Mouse (Mus musculus) embryonic facial prominence, embryonic 15.5 days (tissue): Measurements from ENCODE around the gene Gorasp2. TPM values are rescaled to one million over a fixed set of nuclear protein-coding genes. Genes with fewer than 3 reads are reported as not detected.

Experiments
- ATAC-seq: fragments of 200-750 bp; cut with Nextera tagmentation; 2 replicates; pipeline ENCODE4 v1.8.0; 2017; ENCODE audit warnings: low read depth, moderate TSS enrichment; ENCODE audit not compliant: insufficient number of reproducible peaks, low FRiP score, low TSS enrichment
- H3K27ac ChIP-seq: fragments of 300-500 bp; sonication (generic); replicated peaks from 2 replicates; pipeline ENCODE4 v1.5.1; 2015; ENCODE audit warnings: mild to moderate bottlenecking, inconsistent platforms
- H3K27me3 ChIP-seq: fragments of 300-500 bp; sonication (generic); 2 replicates; pipeline ENCODE4 v1.6.1; 2015; ENCODE audit warnings: inconsistent platforms
- H3K36me3 ChIP-seq: fragments of 300-500 bp; sonication (generic); 2 replicates; pipeline ENCODE4 v1.6.1; 2015; ENCODE audit warnings: mild to moderate bottlenecking, inconsistent platforms
- H3K4me1 ChIP-seq: fragments of 300-500 bp; sonication (generic); 2 replicates; pipeline ENCODE4 v1.6.1; 2015; ENCODE audit warnings: inconsistent platforms
- H3K4me2 ChIP-seq: fragments of 300-500 bp; sonication (generic); replicated peaks from 2 replicates; pipeline ENCODE4 v1.6.1; 2015; ENCODE audit warnings: mild to moderate bottlenecking, inconsistent platforms
- H3K4me3 ChIP-seq: fragments of 300-500 bp; sonication (generic); replicated peaks from 2 replicates; pipeline ENCODE4 v1.5.1; 2015; ENCODE audit warnings: mild to moderate bottlenecking, inconsistent platforms
- H3K9ac ChIP-seq: fragments of 300-500 bp; sonication (generic); 2 replicates; pipeline ENCODE4 v1.6.1; 2015; ENCODE audit warnings: inconsistent platforms
- H3K9me3 ChIP-seq: fragments of 300-500 bp; sonication (generic); replicated peaks from 2 replicates; pipeline ENCODE4 v1.6.1; 2016; ENCODE audit warnings: inconsistent platforms
- WGBS: fragments of 180-500 bp; shearing (Covaris S2); methylation state at CpG from one replicate; pipeline ENCODE4 v1.1.7; 2015; 5-methylcytosine and 5-hydroxymethylcytosine counted together
- polyA plus RNA-seq: library from polyadenylated mRNA; unstranded; fragments of >200 nt; fragmentation: Nextera tagmentation; extraction: Ambion mirVana; gene quantifications from 2 replicates; pipeline ENCODE4 v1.2.1, GENCODE M21; 2015

Gene Gorasp2
- polyA plus RNA-seq, 1 experiment from 2014 or later, result 191 TPM

GRCm38 (mm10) chr2:70700851-70701250, 39.5 kb downstream of the Gorasp2 start:
- Histone ChIP-seq H3K9ac (no peak overlapping the region), H3K27ac (no peak overlapping the region), H3K4me1 (peaks cover 6% of the 10 kb centered on the region; the same call in 1 of the 2 replicates), H3K27me3 (no peaks in the 10 kb centered on the region), H3K36me3 (no peaks in the 10 kb centered on the region), H3K4me2 (no peak overlapping the region), H3K9me3 (no peaks in the 10 kb centered on the region), H3K4me3 (no peak overlapping the region)
- no peak for ATAC-seq
- 84% methylated on average over 3 of the region's 3 CpGs for WGBS

GRCm38 (mm10) chr2:70701571-70701970, 40.2 kb downstream of the Gorasp2 start:
- Histone ChIP-seq H3K4me1 (peaks cover 6% of the 10 kb centered on the region; the same call in 1 of the 2 replicates), H3K36me3 (no peaks in the 10 kb centered on the region), H3K9me3 (no peaks in the 10 kb centered on the region), H3K4me2 (no peak overlapping the region), H3K27me3 (no peaks in the 10 kb centered on the region), H3K9ac (no peak overlapping the region), H3K27ac (no peak overlapping the region), H3K4me3 (no peak overlapping the region)
- no peak for ATAC-seq
- WGBS, result 44% methylated on average over 9 of the region's 9 CpGs

- Histone ChIP-seq H3K4me2 (no peak overlapping the region), H3K27ac (no peak overlapping the region), H3K4me1 (peaks cover 13% of the 10 kb centered on the region), H3K36me3 (no peaks in the 10 kb centered on the region), H3K27me3 (no peaks in the 10 kb centered on the region), H3K9me3 (no peaks in the 10 kb centered on the region), H3K9ac (no peak overlapping the region), H3K4me3 (no peak overlapping the region)
- ATAC-seq, result no peak
- WGBS, result 30% methylated on average over 5 of the region's 5 CpGs
These were observed 41.0 kb downstream of the Gorasp2 start for GRCm38 (mm10) chr2:70702403-70702802.

- ATAC-seq, result no peak
- no peaks in the 10 kb centered on the region for H3K27me3 ChIP-seq
- H3K9ac ChIP-seq, result no peak overlapping the region
These were observed 47.8 kb downstream of the Gorasp2 start for GRCm38 (mm10) chr2:70708986-70709730.

GRCm38 (mm10) chr2:70710236-70710635, 48.9 kb downstream of the Gorasp2 start:
- H3K36me3 ChIP-seq, result peaks cover 38% of the 10 kb centered on the region
- no peak overlapping the region for H3K9ac ChIP-seq
- WGBS, result 90% methylated on average over 7 of the region's 7 CpGs
- H3K4me3 ChIP-seq, result no peak overlapping the region
- ATAC-seq, result no peak
- no peak overlapping the region for H3K27ac ChIP-seq
- no peaks in the 10 kb centered on the region for H3K27me3 ChIP-seq
- no peaks in the 10 kb centered on the region for H3K9me3 ChIP-seq
- peaks cover 11% of the 10 kb centered on the region; the same call in 1 of the 2 replicates for H3K4me1 ChIP-seq
- no peak overlapping the region for H3K4me2 ChIP-seq

More at GRCm38 (mm10) chr2:70708986-70709730, 47.8 kb downstream of the Gorasp2 start:
- Histone ChIP-seq H3K4me3 (no peak overlapping the region), H3K36me3 (peaks cover 33% of the 10 kb centered on the region), H3K4me2 (no peak overlapping the region), H3K9me3 (no peaks in the 10 kb centered on the region), H3K27ac (no peak overlapping the region), H3K4me1 (peaks cover 17% of the 10 kb centered on the region)
- 71% methylated on average over 13 of the region's 13 CpGs for WGBS

GRCm38 (mm10) chr2:70710878-70711277, 49.5 kb downstream of the Gorasp2 start:
- 91% methylated on average over 4 of the region's 4 CpGs for WGBS
- Histone ChIP-seq H3K4me1 (peaks cover 11% of the 10 kb centered on the region; the same call in 1 of the 2 replicates), H3K4me3 (no peak overlapping the region), H3K4me2 (no peak overlapping the region), H3K36me3 (peaks cover 45% of the 10 kb centered on the region), H3K27me3 (no peaks in the 10 kb centered on the region), H3K9me3 (no peaks in the 10 kb centered on the region), H3K9ac (no peak overlapping the region), H3K27ac (no peak overlapping the region)
- ATAC-seq, result no peak

GRCm38 (mm10) chr2:70723610-70724243, 62.4 kb downstream of the Gorasp2 start:
- no peaks in the 10 kb centered on the region for H3K27me3 ChIP-seq
- H3K4me2 ChIP-seq, result no peak overlapping the region
- ATAC-seq, result no peak
- no peak overlapping the region for H3K4me3 ChIP-seq
- 91% methylated on average over 9 of the region's 9 CpGs for WGBS
- peaks cover 46% of the 10 kb centered on the region for H3K36me3 ChIP-seq
- no peak overlapping the region for H3K27ac ChIP-seq
- H3K9me3 ChIP-seq, result no peaks in the 10 kb centered on the region
- H3K9ac ChIP-seq, result no peak overlapping the region
- no peaks in the 10 kb centered on the region for H3K4me1 ChIP-seq

GRCm38 (mm10) chr2:70727089-70727488, 65.7 kb downstream of the Gorasp2 start:
- 73% methylated on average over 2 of the region's 2 CpGs for WGBS
- Histone ChIP-seq H3K36me3 (peaks cover 22% of the 10 kb centered on the region; the same call in 1 of the 2 replicates), H3K4me2 (no peak overlapping the region), H3K4me3 (no peak overlapping the region), H3K9me3 (no peaks in the 10 kb centered on the region), H3K27me3 (no peaks in the 10 kb centered on the region), H3K27ac (no peak overlapping the region), H3K4me1 (no peaks in the 10 kb centered on the region), H3K9ac (no peak overlapping the region)
- ATAC-seq, result no peak

- Histone ChIP-seq H3K9ac (no peak overlapping the region), H3K4me2 (no peak overlapping the region), H3K4me1 (no peaks in the 10 kb centered on the region), H3K9me3 (no peaks in the 10 kb centered on the region), H3K27ac (no peak overlapping the region), H3K27me3 (no peaks in the 10 kb centered on the region), H3K36me3 (peaks cover 29% of the 10 kb centered on the region), H3K4me3 (no peak overlapping the region)
- no peak for ATAC-seq
- WGBS, result 84% methylated on average over 4 of the region's 4 CpGs
These were observed 74.2 kb downstream of the Gorasp2 start for GRCm38 (mm10) chr2:70735534-70735933.

GRCm38 (mm10) chr2:70736008-70736407, 74.6 kb downstream of the Gorasp2 start:
- no peaks in the 10 kb centered on the region for H3K4me1 ChIP-seq
- peaks cover 32% of the 10 kb centered on the region for H3K36me3 ChIP-seq
- no peak for ATAC-seq
- H3K9me3 ChIP-seq, result no peaks in the 10 kb centered on the region
- no peaks in the 10 kb centered on the region for H3K27me3 ChIP-seq
- no peak overlapping the region for H3K4me2 ChIP-seq
- H3K4me3 ChIP-seq, result no peak overlapping the region
- WGBS, result 93% methylated on average over 5 of the region's 5 CpGs
- no peak overlapping the region for H3K27ac ChIP-seq
- H3K9ac ChIP-seq, result no peak overlapping the region

- H3K27me3 ChIP-seq, result no peaks in the 10 kb centered on the region
- no peak overlapping the region for H3K4me2 ChIP-seq
- H3K9ac ChIP-seq, result no peak overlapping the region
- 82% methylated on average over 5 of the region's 5 CpGs for WGBS
- no peak overlapping the region for H3K4me3 ChIP-seq
- no peak overlapping the region for H3K27ac ChIP-seq
- H3K4me1 ChIP-seq, result no peaks in the 10 kb centered on the region
- H3K9me3 ChIP-seq, result no peaks in the 10 kb centered on the region
- peaks cover 52% of the 10 kb centered on the region for H3K36me3 ChIP-seq
- no peak for ATAC-seq
These were observed 80.5 kb downstream of the Gorasp2 start for GRCm38 (mm10) chr2:70741901-70742300.
